Comparison of ENCODE assay signal across 31 mouse cellular contexts in genomic region chr16:85114742-85115141, GRCm38 (mm10). TPM values are rescaled to one million over a fixed set of nuclear protein-coding genes. Genes with fewer than 3 reads are reported as not detected.
DNase-seq lines count a peak whose midpoint lies in the region; ATAC-seq and TF ChIP-seq lines count a peak whose summit lies in the region.
"Had no signal": no experiment of that assay in that cellular context is flagged by ENCODE, and none has a peak within 500 bp of the region (broad histone marks: within the 10 kb centered on the region; RNA-seq: fewer than 3 reads in every experiment).

No protein-coding gene starts in this region.

- peak; percentile 72 for ATAC-seq in kidney, postnatal 0 days (replicated peaks; ENCODE audit: low FRiP score, low read depth)
- 0 out of 2 replicates have a peak, but pooled peaks have one; percentile 23 for ATAC-seq in monocyte, adult 5-6 weeks (replicated peaks; ENCODE audit: insufficient number of reproducible peaks, low FRiP score, low TSS enrichment, poor library complexity, severe bottlenecking)
- no peak for ATAC-seq in stomach, postnatal 0 days (ENCODE audit: low FRiP score, low TSS enrichment)
- ATAC-seq: forebrain, embryonic 13.5 days; hindbrain, postnatal 0 days had no signal

- no peak overlapping the region for H3K4me3 ChIP-seq in kidney, postnatal 0 days (replicated peaks; ENCODE audit: low read depth, low read length)
- no peak overlapping the region for H3K4me3 ChIP-seq in CH12.LX (replicated peaks in 1 of 3; ENCODE audit: low read depth in 2 of 3, low read length in 2 of 3, poor library complexity in 1 of 3)
- no peak overlapping the region for H3K4me3 ChIP-seq in bone marrow macrophage, adult 2 months (ENCODE audit: insufficient read depth, low read length)
- no peak overlapping the region for H3K4me3 ChIP-seq in stomach, postnatal 0 days (ENCODE audit: low read depth, low read length)
- H3K4me3 ChIP-seq: embryonic facial prominence, embryonic 13.5 days; erythroblast, embryonic 14.5 days; forebrain, embryonic 13.5 days; hindbrain, embryonic 12.5 days had no signal

- WGBS in kidney, postnatal 0 days, result 97% methylated on average over 1 of the region's 1 CpGs
- 96% methylated on average over 1 of the region's 1 CpGs for WGBS in stomach, postnatal 0 days

- no peak for TF ChIP-seq EP300 in CH12.LX (IDR thresholded peaks at IDR 0.05; ENCODE audit: low read length)
- TF ChIP-seq EP300 in stomach, postnatal 0 days (optimal IDR thresholded peaks at IDR 0.05), result no peak

- no peak overlapping the region for H3K27ac ChIP-seq in kidney, postnatal 0 days
- H3K27ac ChIP-seq in CH12.LX (ENCODE audit: insufficient read depth, low read depth), result 0 out of 2 replicates have a peak overlapping the region, but pooled peaks have one; percentile 10
- peak overlapping the region; percentile 67; the same call in 1 of the 2 replicates for H3K27ac ChIP-seq in bone marrow macrophage, adult 2 months (ENCODE audit: insufficient read depth, low read depth, low read length)
- H3K27ac ChIP-seq in stomach, postnatal 0 days (replicated peaks), result no peak overlapping the region
- H3K27ac ChIP-seq: embryonic facial prominence, embryonic 13.5 days; forebrain, embryonic 13.5 days; hindbrain, embryonic 12.5 days; hindbrain, postnatal 0 days; liver, embryonic 14.5 days had no signal

- in situ Hi-C loops in CH12.LX (cut with MboI; ENCODE audit: low pct_ligation_motif_present, low pct_unique_long_range_greater_than_20kb, low sequenced_read_pairs), result no loop called here

- H3K4me2 ChIP-seq in kidney, postnatal 0 days (ENCODE audit: low read length), result no peak overlapping the region
- no peak overlapping the region for H3K4me2 ChIP-seq in CH12.LX (ENCODE audit: insufficient read depth, low read depth, poor library complexity, severe bottlenecking)
- H3K4me2 ChIP-seq in stomach, postnatal 0 days (replicated peaks; ENCODE audit: low read depth), result no peak overlapping the region
- H3K4me2 ChIP-seq: embryonic facial prominence, embryonic 13.5 days; forebrain, embryonic 13.5 days; heart, embryonic 11.5 days; hindbrain, embryonic 12.5 days had no signal

- H3K4me1 ChIP-seq in kidney, postnatal 0 days (replicated peaks; ENCODE audit: insufficient read depth, low read length), result peaks cover 4% of the 10 kb centered on the region; the same call in 1 of the 2 replicates
- peaks cover 43 to 90% of the 10 kb centered on the region in 2 experiments for H3K4me1 ChIP-seq in CH12.LX (ENCODE audit: control insufficient read depth in 1 of 2, insufficient read depth in 2 of 2)
- peaks cover 43% of the 10 kb centered on the region for H3K4me1 ChIP-seq in bone marrow macrophage, adult 2 months (ENCODE audit: control insufficient read depth, insufficient read depth, low read length)
- H3K4me1 ChIP-seq in stomach, postnatal 0 days (replicated peaks; ENCODE audit: control insufficient read depth, insufficient read depth), result no peaks in the 10 kb centered on the region

- H3K9me3 ChIP-seq in kidney, postnatal 0 days (replicated peaks; ENCODE audit: low read length), result no peaks in the 10 kb centered on the region
- H3K9me3 ChIP-seq in CH12.LX (replicated peaks; ENCODE audit: low read length), result no peaks in the 10 kb centered on the region
- H3K9me3 ChIP-seq in stomach, postnatal 0 days (ENCODE audit: control insufficient read depth, low read length), result no peaks in the 10 kb centered on the region
- H3K9me3 ChIP-seq: embryonic facial prominence, embryonic 13.5 days; forebrain, embryonic 13.5 days; hindbrain, embryonic 12.5 days had no signal

- no peaks in the 10 kb centered on the region for H3K27me3 ChIP-seq in kidney, postnatal 0 days (ENCODE audit: insufficient read depth, low read length)
- no peaks in the 10 kb centered on the region for H3K27me3 ChIP-seq in CH12.LX (replicated peaks)
- no peaks in the 10 kb centered on the region for H3K27me3 ChIP-seq in stomach, postnatal 0 days (ENCODE audit: control insufficient read depth, insufficient read depth, low read length)
- H3K27me3 ChIP-seq: embryonic facial prominence, embryonic 13.5 days; forebrain, embryonic 13.5 days; hindbrain, embryonic 12.5 days had no signal

- no peak overlapping the region for H3K9ac ChIP-seq in kidney, postnatal 0 days (ENCODE audit: low read depth, low read length)
- no peak overlapping the region for H3K9ac ChIP-seq in CH12.LX (ENCODE audit: insufficient read depth, low read depth)
- H3K9ac ChIP-seq in stomach, postnatal 0 days (ENCODE audit: low read length), result no peak overlapping the region
- H3K9ac ChIP-seq: embryonic facial prominence, embryonic 13.5 days; forebrain, embryonic 13.5 days; hindbrain, embryonic 12.5 days; liver, embryonic 14.5 days had no signal

- dilution Hi-C loops in CH12.LX (cut with MboI; ENCODE audit: extremely low pct_ligation_motif_present, extremely low pct_unique_long_range_greater_than_20kb, low sequenced_read_pairs), result no loop called here

- H3K36me3 ChIP-seq in kidney, postnatal 0 days (ENCODE audit: insufficient read depth, low read length), result peaks cover 7% of the 10 kb centered on the region; the same call in 1 of the 2 replicates
- H3K36me3 ChIP-seq in CH12.LX (replicated peaks in 1 of 2; ENCODE audit: control insufficient read depth in 1 of 2, insufficient read depth in 1 of 2, low read length in 1 of 2), result peaks cover 4 to 11% of the 10 kb centered on the region in 2 experiments
- H3K36me3 ChIP-seq in stomach, postnatal 0 days (ENCODE audit: control insufficient read depth, insufficient read depth, low read length), result no peaks in the 10 kb centered on the region; the same call in 1 of the 2 replicates

- no peak for TF ChIP-seq RAD21 in CH12.LX (IDR thresholded peaks at IDR 0.05; ENCODE audit: low read depth, low read length)

- TF ChIP-seq POLR2A in CH12.LX (IDR thresholded peaks at IDR 0.05; ENCODE audit: low read depth, low read length), result no peak
- TF ChIP-seq POLR2A in bone marrow macrophage, adult 2 months (IDR thresholded peaks at IDR 0.05; ENCODE audit: borderline replicate concordance, low read depth, low read length), result no peak

- 0 out of 2 replicates have a peak, but pooled peaks cover 5% of the 10 kb centered on the region for H3K79me2 ChIP-seq in CH12.LX (replicated peaks; ENCODE audit: control insufficient read depth, extremely low read depth, insufficient read depth, poor library complexity, severe bottlenecking)

- no peak for TF ChIP-seq CTCF in kidney, postnatal 0 days (IDR thresholded peaks at IDR 0.05; ENCODE audit: low read depth)
- TF ChIP-seq CTCF in CH12.LX (conservative IDR thresholded peaks at IDR 0.05 in 1 of 2, IDR thresholded peaks at IDR 0.05 in 1 of 2; ENCODE audit: low read depth in 2 of 2, low read length in 2 of 2), result no peak
- no peak for TF ChIP-seq CTCF in bone marrow macrophage, adult 2 months (IDR thresholded peaks at IDR 0.05; ENCODE audit: low read depth, low read length)
- TF ChIP-seq CTCF in stomach, postnatal 0 days (IDR thresholded peaks at IDR 0.05; ENCODE audit: low read depth), result no peak

- DNase-seq in kidney, postnatal 0 days (ENCODE audit: low spot score), result peak; percentile 42
- no peak for DNase-seq in kidney, adult 8-10 months
- DNase-seq in CH12.LX (ENCODE audit: extremely low read depth), result peak; percentile 53
- DNase-seq in retina, postnatal 1 day, result no peak
- no peak for DNase-seq in stomach, postnatal 0 days (ENCODE audit: low spot score)
- DNase-seq: adrenal gland, postnatal 36 days; cerebellum, adult 9-11 months; embryo, embryonic 11 days; gastrocnemius, postnatal 14 days; heart, postnatal 36 days; kidney, adult 9 months; kidney, postnatal 4 days; layer of hippocampus, postnatal 36 days; left cerebral cortex, postnatal 4 days; lung, adult 2 months; lung, postnatal 10 days; midbrain, embryonic 14.5 days; right cerebral cortex, adult 18-20 months; spleen, adult 18-20 months; thymus, adult 18-20 months; thymus, postnatal 36 days had no signal

TF ChIP-seq in CH12.LX, 34 proteins besides CTCF, POLR2A, EP300 and RAD21:
- TF ChIP-seq CHD2 (IDR thresholded peaks at IDR 0.05; ENCODE audit: low read length) (no peak), TCF12 (IDR thresholded peaks at IDR 0.05; ENCODE audit: low read depth, low read length) (peak; percentile 27; the same call in 1 of the 2 replicates), MAZ (IDR thresholded peaks at IDR 0.05; ENCODE audit: low read depth, low read length) (no peak), MAFK (IDR thresholded peaks at IDR 0.05; ENCODE audit: insufficient replicate concordance, low read length) (peak; percentile 85), MXI1 (IDR thresholded peaks at IDR 0.05; ENCODE audit: low read depth, low read length) (no peak), USF1 (IDR thresholded peaks at IDR 0.05; ENCODE audit: low read depth, low read length) (no peak), NELFE (IDR thresholded peaks at IDR 0.05; ENCODE audit: low read depth, low read length) (no peak), JUND (conservative IDR thresholded peaks at IDR 0.05; ENCODE audit: low read depth, low read length) (no peak), GABPA (IDR thresholded peaks at IDR 0.05; ENCODE audit: insufficient replicate concordance, low read depth, low read length) (no peak), MEF2A (IDR thresholded peaks at IDR 0.05; ENCODE audit: borderline replicate concordance, low read depth, low read length) (peak; percentile 13; the same call in 1 of the 2 replicates), NRF1 (IDR thresholded peaks at IDR 0.05; ENCODE audit: low read depth, low read length) (no peak), E2F4 (IDR thresholded peaks at IDR 0.05; ENCODE audit: insufficient replicate concordance, low read depth, low read length) (no peak), ETS1 (conservative IDR thresholded peaks at IDR 0.05; ENCODE audit: low read depth, low read length) (peak; percentile 57), MYC (IDR thresholded peaks at IDR 0.05; ENCODE audit: low read depth, low read length) (no peak), ELF1 (IDR thresholded peaks at IDR 0.05; ENCODE audit: low read depth, low read length) (no peak), POLR2AphosphoS2 (IDR thresholded peaks at IDR 0.05; ENCODE audit: low read depth, low read length) (no peak)
TF ChIP-seq in CH12.LX: peak in this region for 4.

RNA-seq across cellular contexts. Expression of gene App, which starts 58.8 kb away (rescaled TPM):
- 360 and 361 TPM in 2 replicates for polyA plus RNA-seq in kidney, postnatal 0 days (2015; fragmentation: Nextera tagmentation; extraction: Ambion mirVana)
- total RNA-seq in CH12.LX (2012; rRNA removed) (54.1 and 99.2 TPM in 2 replicates), CH12.LX (2014; rRNA removed) (31.1 and 35.5 TPM in 2 replicates)
- polyA plus RNA-seq in CH12.LX (2012; ENCODE audit: insufficient read length, low read depth), result 81.4 and 84.1 TPM in 2 replicates
- polyA plus RNA-seq in bone marrow macrophage, adult 2 months (2012; ENCODE audit: insufficient read depth, insufficient read length, missing spikeins), result 386 and 390 TPM in 2 replicates
- total RNA-seq in monocyte, adult 5-6 weeks (2017), result 66.5 to 96.2 TPM (median 88.0 TPM) in 3 replicates
- polyA plus RNA-seq in stomach, postnatal 0 days (2015; fragmentation: Nextera tagmentation; extraction: Ambion mirVana), result 156 and 159 TPM in 2 replicates
- total RNA-seq: MEL had no signal

Comparison
In these comparisons a context has a peak if more than half of its experiments do, and no peak if none do; other contexts are left out.
1. DNase-seq: peak in kidney, postnatal 0 days (single experiment) and CH12.LX (single experiment); none in kidney, adult 8-10 months (0 of 2), retina, postnatal 1 day (single experiment) and stomach, postnatal 0 days (single experiment).
2. H3K27ac ChIP-seq: peak in CH12.LX (single experiment) and bone marrow macrophage, adult 2 months (single experiment); none in kidney, postnatal 0 days (single experiment) and stomach, postnatal 0 days (single experiment).